Mouse (Mus musculus): ENCODE measurements around the gene Cog2. TPM values are rescaled to one million over a fixed set of nuclear protein-coding genes. Genes with fewer than 3 reads are reported as not detected.

The Cog2 gene
- polyA plus RNA-seq, 1 experiment from 2014 or later: 35.4 TPM

GRCm38 (mm10) chr8:124496266-124496665, 24.3 kb upstream of the Cog2 start:
- H3K9ac ChIP-seq: no peak overlapping the region
- H3K27ac ChIP-seq: no peak overlapping the region
- no peaks in the 10 kb centered on the region for H3K36me3 ChIP-seq (replicated peaks)
- no peak overlapping the region for H3K4me2 ChIP-seq
- no peaks in the 10 kb centered on the region for H3K27me3 ChIP-seq (replicated peaks)
- ATAC-seq (replicated peaks): no peak
- WGBS: 83% methylated on average over 4 of the region's 4 CpGs
- H3K4me1 ChIP-seq: no peaks in the 10 kb centered on the region
- no peaks in the 10 kb centered on the region for H3K9me3 ChIP-seq
- no peak overlapping the region for H3K4me3 ChIP-seq

GRCm38 (mm10) chr8:124496871-124497270, 23.7 kb upstream of the Cog2 start:
- ATAC-seq (replicated peaks): no peak
- no peak overlapping the region for H3K27ac ChIP-seq
- H3K4me3 ChIP-seq: no peak overlapping the region
- WGBS: 95% methylated on average over 5 of the region's 5 CpGs
- H3K9me3 ChIP-seq: no peaks in the 10 kb centered on the region
- no peaks in the 10 kb centered on the region for H3K4me1 ChIP-seq
- no peaks in the 10 kb centered on the region for H3K27me3 ChIP-seq (replicated peaks)
- H3K4me2 ChIP-seq: no peak overlapping the region
- no peaks in the 10 kb centered on the region for H3K36me3 ChIP-seq (replicated peaks)
- H3K9ac ChIP-seq: no peak overlapping the region

- no peaks in the 10 kb centered on the region for H3K4me1 ChIP-seq
- no peak overlapping the region for H3K4me2 ChIP-seq
- H3K4me3 ChIP-seq: no peak overlapping the region
- H3K9me3 ChIP-seq: no peaks in the 10 kb centered on the region
- no peak overlapping the region for H3K27ac ChIP-seq
- no peak for ATAC-seq (replicated peaks)
- H3K9ac ChIP-seq: no peak overlapping the region
- H3K27me3 ChIP-seq (replicated peaks): no peaks in the 10 kb centered on the region
- no peaks in the 10 kb centered on the region for H3K36me3 ChIP-seq (replicated peaks)
These were observed 22.2 kb upstream of the Cog2 start for GRCm38 (mm10) chr8:124498398-124498797.

GRCm38 (mm10) chr8:124499236-124499937, 21.2 kb upstream of the Cog2 start:
- ATAC-seq (replicated peaks): no peak
- Histone ChIP-seq H3K36me3 (replicated peaks) (no peaks in the 10 kb centered on the region), H3K4me3 (no peak overlapping the region), H3K27ac (no peak overlapping the region), H3K27me3 (replicated peaks) (no peaks in the 10 kb centered on the region), H3K9me3 (no peaks in the 10 kb centered on the region), H3K9ac (no peak overlapping the region), H3K4me1 (no peaks in the 10 kb centered on the region), H3K4me2 (no peak overlapping the region)
- WGBS: 55% methylated on average over 7 of the region's 7 CpGs

- Histone ChIP-seq H3K9ac (no peak overlapping the region), H3K27me3 (replicated peaks) (no peaks in the 10 kb centered on the region), H3K4me3 (no peak overlapping the region), H3K36me3 (replicated peaks) (no peaks in the 10 kb centered on the region), H3K27ac (no peak overlapping the region), H3K4me2 (no peak overlapping the region), H3K9me3 (no peaks in the 10 kb centered on the region), H3K4me1 (no peaks in the 10 kb centered on the region)
- 77% methylated on average over 5 of the region's 5 CpGs for whole genome bisulfite sequencing
- ATAC-seq (replicated peaks): no peak
These were observed 20.7 kb upstream of the Cog2 start for GRCm38 (mm10) chr8:124499938-124500239.

- H3K9ac ChIP-seq: no peak overlapping the region
- ATAC-seq (replicated peaks): no peak
- no peaks in the 10 kb centered on the region for H3K4me1 ChIP-seq
- no peaks in the 10 kb centered on the region for H3K9me3 ChIP-seq
- H3K36me3 ChIP-seq (replicated peaks): no peaks in the 10 kb centered on the region
- H3K27ac ChIP-seq: no peak overlapping the region
- no peak overlapping the region for H3K4me3 ChIP-seq
- no peak overlapping the region for H3K4me2 ChIP-seq
- no peaks in the 10 kb centered on the region for H3K27me3 ChIP-seq (replicated peaks)
These were observed 14.9 kb upstream of the Cog2 start for GRCm38 (mm10) chr8:124505626-124506025.

- H3K4me2 ChIP-seq: no peak overlapping the region
- no peak overlapping the region for H3K27ac ChIP-seq
- ATAC-seq (replicated peaks): no peak
- H3K36me3 ChIP-seq (replicated peaks): no peaks in the 10 kb centered on the region
- WGBS: 72% methylated on average over 8 of the region's 8 CpGs
- no peak overlapping the region for H3K4me3 ChIP-seq
- no peaks in the 10 kb centered on the region for H3K4me1 ChIP-seq
- no peaks in the 10 kb centered on the region for H3K27me3 ChIP-seq (replicated peaks)
- H3K9me3 ChIP-seq: no peaks in the 10 kb centered on the region
- H3K9ac ChIP-seq: no peak overlapping the region
These were observed 12.8 kb upstream of the Cog2 start for GRCm38 (mm10) chr8:124507572-124508320.

GRCm38 (mm10) chr8:124508321-124508695, 12.3 kb upstream of the Cog2 start:
- Histone ChIP-seq H3K4me3 (no peak overlapping the region), H3K9me3 (no peaks in the 10 kb centered on the region), H3K27ac (no peak overlapping the region), H3K36me3 (replicated peaks) (no peaks in the 10 kb centered on the region), H3K27me3 (replicated peaks) (no peaks in the 10 kb centered on the region), H3K4me1 (no peaks in the 10 kb centered on the region), H3K9ac (no peak overlapping the region), H3K4me2 (no peak overlapping the region)
- ATAC-seq (replicated peaks): no peak
- WGBS: 72% methylated on average over 6 of the region's 6 CpGs

- 76% methylated on average over 3 of the region's 3 CpGs for WGBS
These were observed 11.4 kb upstream of the Cog2 start for GRCm38 (mm10) chr8:124509156-124509555.

GRCm38 (mm10) chr8:124516039-124516438, 4.5 kb upstream of the Cog2 start:
- Histone ChIP-seq H3K9ac (no peak overlapping the region), H3K4me1 (peaks cover under 1% of the 10 kb centered on the region; the same call in 1 of the 2 replicates), H3K27ac (no peak overlapping the region), H3K27me3 (replicated peaks) (0 out of 2 replicates have a peak, but pooled peaks cover 4% of the 10 kb centered on the region), H3K9me3 (no peaks in the 10 kb centered on the region), H3K4me3 (no peak overlapping the region), H3K4me2 (no peak overlapping the region), H3K36me3 (replicated peaks) (no peaks in the 10 kb centered on the region)
- WGBS: 69% methylated on average over 3 of the region's 3 CpGs
- no peak for ATAC-seq (replicated peaks)

More at GRCm38 (mm10) chr8:124509156-124509555, 11.4 kb upstream of the Cog2 start:
- Histone ChIP-seq H3K27ac (no peak overlapping the region), H3K4me1 (no peaks in the 10 kb centered on the region), H3K9me3 (no peaks in the 10 kb centered on the region), H3K36me3 (replicated peaks) (no peaks in the 10 kb centered on the region), H3K27me3 (replicated peaks) (no peaks in the 10 kb centered on the region), H3K4me2 (no peak overlapping the region), H3K9ac (no peak overlapping the region), H3K4me3 (no peak overlapping the region)
- ATAC-seq (replicated peaks): no peak

GRCm38 (mm10) chr8:124516525-124516924, 4.0 kb upstream of the Cog2 start:
- Histone ChIP-seq H3K27ac (no peak overlapping the region), H3K4me2 (no peak overlapping the region), H3K9me3 (no peaks in the 10 kb centered on the region), H3K4me3 (no peak overlapping the region), H3K27me3 (replicated peaks) (0 out of 2 replicates have a peak, but pooled peaks cover 4% of the 10 kb centered on the region), H3K4me1 (peaks cover 5% of the 10 kb centered on the region), H3K36me3 (replicated peaks) (no peaks in the 10 kb centered on the region), H3K9ac (no peak overlapping the region)
- WGBS: 76% methylated on average over 6 of the region's 6 CpGs
- ATAC-seq (replicated peaks): no peak

- Histone ChIP-seq H3K36me3 (replicated peaks) (no peaks in the 10 kb centered on the region), H3K27ac (no peak overlapping the region), H3K27me3 (replicated peaks) (0 out of 2 replicates have a peak, but pooled peaks cover 4% of the 10 kb centered on the region), H3K4me2 (no peak overlapping the region), H3K9me3 (no peaks in the 10 kb centered on the region), H3K4me3 (no peak overlapping the region), H3K4me1 (peaks cover 11% of the 10 kb centered on the region), H3K9ac (no peak overlapping the region)
- ATAC-seq (replicated peaks): no peak
- 73% methylated on average over 6 of the region's 6 CpGs for WGBS
These were observed 3.4 kb upstream of the Cog2 start for GRCm38 (mm10) chr8:124517142-124517541.

GRCm38 (mm10) chr8:124521946-124522345, 1.4 kb downstream of the Cog2 start:
- no peak for ATAC-seq (replicated peaks)
- Histone ChIP-seq H3K9ac (no peak overlapping the region), H3K27ac (no peak overlapping the region), H3K9me3 (no peaks in the 10 kb centered on the region), H3K4me2 (peak overlapping the region; percentile 89), H3K27me3 (replicated peaks) (0 out of 2 replicates have a peak, but pooled peaks cover 4% of the 10 kb centered on the region), H3K36me3 (replicated peaks) (peaks cover 11% of the 10 kb centered on the region; the same call in 1 of the 2 replicates), H3K4me3 (peak overlapping the region; percentile 86), H3K4me1 (peaks cover 19% of the 10 kb centered on the region)
- 94% methylated on average over 6 of the region's 6 CpGs for WGBS

All from midbrain, embryonic 15.5 days (tissue).